Mouse (Mus musculus) thymus, adult 18-20 months (tissue): ENCODE results near the gene Pacrg.

Experiments used
- DNase-seq, 2 experiments: peaks; one replicate each; pipeline ENCODE4 v3.0.0; 2022; ENCODE audit warnings: mixed read lengths in 2 of 2

Gene Pacrg

DNA sequence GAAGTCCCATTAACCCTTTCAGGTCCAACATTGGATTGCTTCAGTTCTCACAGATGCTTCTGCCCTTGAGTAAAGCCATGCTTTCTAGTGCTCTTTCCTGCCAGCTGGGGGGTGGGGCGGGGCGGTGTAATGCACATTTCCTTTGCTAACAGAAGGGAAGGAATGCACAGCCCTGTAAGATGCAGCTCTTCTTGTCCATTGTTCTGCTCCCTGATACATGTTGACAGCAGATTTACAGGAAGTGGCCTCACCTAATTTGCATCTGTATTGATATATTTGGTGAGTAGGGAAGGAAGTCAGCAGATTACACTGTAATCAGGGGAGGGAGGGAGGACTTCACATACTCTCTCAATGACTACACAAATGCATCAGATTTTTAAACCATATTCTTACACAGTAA, 100.0 kb downstream of the Pacrg start:
- DNase-seq, result no peak

DNA sequence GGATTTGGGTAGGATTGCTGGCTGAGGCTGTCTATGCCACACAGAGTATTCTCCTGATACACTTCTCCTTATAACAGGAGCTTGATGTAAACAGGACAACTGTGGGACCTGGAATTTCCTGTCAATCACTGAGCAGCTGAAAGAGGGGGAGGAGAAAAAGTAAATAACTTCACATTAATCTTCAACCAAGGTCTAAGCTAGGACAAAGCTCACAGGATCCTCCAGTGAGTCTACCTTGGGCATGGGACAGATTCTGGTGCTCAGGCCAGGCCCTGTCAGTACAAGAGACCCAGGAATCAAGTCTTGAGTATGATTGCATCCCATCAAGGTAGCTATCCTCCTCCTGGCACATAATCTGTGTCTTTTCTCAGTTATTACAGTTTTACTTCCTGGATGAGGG, 102.1 kb downstream of the Pacrg start:
- no peak for DNase-seq

DNA sequence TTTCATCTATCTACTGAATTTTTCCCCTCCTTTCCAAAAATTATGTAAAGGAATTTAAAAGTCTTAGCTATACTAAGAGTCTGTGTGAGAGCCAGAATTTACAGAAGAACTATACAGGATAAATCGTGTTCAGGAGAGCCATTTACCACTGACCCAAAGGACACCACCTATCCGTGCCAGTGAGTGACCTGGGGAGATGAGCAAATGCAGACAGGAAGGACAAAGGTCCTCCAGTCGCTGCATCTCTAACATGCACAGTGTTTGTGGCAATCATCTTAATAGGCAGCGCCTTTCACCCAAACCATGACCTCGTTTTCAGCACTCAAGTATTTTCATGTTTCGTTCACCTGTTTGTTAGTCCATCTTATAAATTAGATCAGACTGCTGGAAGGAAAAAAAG, 105.4 kb downstream of the Pacrg start:
- DNase-seq, result no peak

- no peak for DNase-seq
Observed at GRCm38 (mm10) chr17:10732303-10733048, 107.6 kb downstream of the Pacrg start.

DNA sequence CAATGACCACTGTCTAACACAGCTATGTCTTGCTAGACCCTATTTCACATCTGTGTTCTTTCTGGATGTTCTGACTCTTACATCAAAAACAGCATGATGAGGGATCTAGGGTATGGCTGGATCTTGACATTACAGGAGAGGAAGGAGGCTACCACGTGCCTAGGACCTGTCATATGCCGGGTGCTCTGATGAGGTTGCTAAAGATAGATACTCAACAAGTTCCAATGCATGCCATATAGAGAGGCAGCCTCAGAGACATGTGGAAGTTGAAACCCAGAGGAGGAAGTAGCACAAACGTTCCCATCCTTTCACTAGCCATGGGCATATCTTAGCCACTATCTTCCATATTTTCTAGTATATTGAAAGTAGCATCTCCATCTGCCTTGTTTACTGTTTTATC, 115.3 kb downstream of the Pacrg start:
- DNase-seq, result no peak

- no peak for DNase-seq
Observed at GRCm38 (mm10) chr17:10721562-10721961, 118.5 kb downstream of the Pacrg start.

GRCm38 (mm10) chr17:10717148-10717547, 123.0 kb downstream of the Pacrg start:
- no peak for DNase-seq

- no peak for DNase-seq
Observed at GRCm38 (mm10) chr17:10702781-10703180, 137.3 kb downstream of the Pacrg start.

GRCm38 (mm10) chr17:10698041-10698440, 142.1 kb downstream of the Pacrg start:
- DNase-seq, result no peak

GRCm38 (mm10) chr17:10695421-10695820, 144.7 kb downstream of the Pacrg start:
- no peak for DNase-seq

- no peak for DNase-seq
Observed at GRCm38 (mm10) chr17:10677098-10677497, 163.0 kb downstream of the Pacrg start.

- no peak for DNase-seq
Observed at GRCm38 (mm10) chr17:10675536-10675935, 164.6 kb downstream of the Pacrg start.

GRCm38 (mm10) chr17:10675048-10675447, 165.1 kb downstream of the Pacrg start:
- no peak for DNase-seq

- no peak for DNase-seq
Observed at GRCm38 (mm10) chr17:10661294-10661693, 178.8 kb downstream of the Pacrg start.

- DNase-seq, result no peak
Observed at GRCm38 (mm10) chr17:10643604-10644003, 196.5 kb downstream of the Pacrg start.

GRCm38 (mm10) chr17:10639816-10640215, 200.3 kb downstream of the Pacrg start:
- no peak for DNase-seq

DNA sequence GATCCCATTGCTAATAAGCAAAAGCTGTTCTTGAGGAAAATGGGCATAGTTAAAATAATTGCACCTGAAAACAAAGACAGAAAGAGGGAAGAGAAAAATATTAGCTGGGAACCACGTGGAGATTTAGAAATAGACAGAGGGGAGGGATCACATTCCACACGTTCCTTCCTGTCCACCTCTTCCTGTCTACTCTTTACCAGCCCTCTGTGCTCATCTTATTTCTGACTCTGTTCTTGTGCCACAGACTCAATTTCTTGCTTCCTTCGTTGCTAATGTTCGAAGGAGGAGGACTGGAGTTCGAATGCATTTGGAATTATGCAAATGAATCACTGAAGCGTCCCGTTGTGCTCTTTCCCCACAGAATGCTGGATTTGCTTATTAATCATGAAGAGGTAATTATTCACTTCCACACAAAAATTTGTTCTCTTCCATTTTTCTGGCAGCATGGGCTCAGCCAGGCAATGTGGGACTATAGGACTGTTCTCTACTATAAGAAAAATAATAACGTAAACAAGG, 204.1 kb downstream of the Pacrg start:
- no peak for DNase-seq

DNA sequence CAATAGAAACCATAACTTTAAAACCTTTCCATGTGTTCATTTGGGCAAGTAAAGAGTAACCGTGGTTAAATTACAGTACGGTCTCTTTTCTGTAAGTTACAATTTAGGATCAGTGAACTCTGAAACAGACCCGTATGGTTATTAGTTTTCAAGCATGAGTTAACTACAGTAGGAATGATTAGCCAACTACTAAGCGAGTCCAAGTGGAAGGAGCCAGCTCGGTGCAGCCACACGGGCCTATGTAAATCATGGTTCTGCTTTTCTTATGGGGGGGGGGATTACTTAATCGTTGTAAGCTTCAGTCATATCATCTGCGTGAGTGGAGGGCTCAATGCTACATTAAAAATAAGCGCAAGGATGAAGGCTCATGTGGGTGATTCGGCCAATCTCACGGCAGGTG, 204.6 kb downstream of the Pacrg start:
- DNase-seq, result no peak

- DNase-seq, result no peak
Observed at GRCm38 (mm10) chr17:10635046-10635445, 205.1 kb downstream of the Pacrg start.

GRCm38 (mm10) chr17:10633769-10634168, 206.3 kb downstream of the Pacrg start:
- DNase-seq, result no peak

DNA sequence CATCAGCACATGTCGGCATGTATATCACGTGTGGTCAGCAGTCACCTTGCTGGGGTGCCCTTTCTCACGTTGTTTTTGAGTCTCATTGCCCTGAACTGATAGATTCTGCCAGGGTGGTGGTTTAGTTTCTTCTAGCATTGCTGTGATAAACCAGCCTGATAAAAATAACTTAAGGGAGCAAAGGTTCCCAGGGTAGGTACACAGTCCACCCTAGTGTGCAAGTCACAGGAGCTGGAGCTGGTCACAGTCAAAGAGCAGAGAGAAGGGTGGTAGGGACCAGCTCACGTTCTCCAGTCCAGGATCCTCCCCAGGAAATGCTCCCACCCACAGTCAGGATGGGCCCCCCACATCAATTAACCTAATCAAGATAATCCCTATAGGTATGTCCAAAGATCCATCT, 211.9 kb downstream of the Pacrg start:
- DNase-seq, result no peak

DNA sequence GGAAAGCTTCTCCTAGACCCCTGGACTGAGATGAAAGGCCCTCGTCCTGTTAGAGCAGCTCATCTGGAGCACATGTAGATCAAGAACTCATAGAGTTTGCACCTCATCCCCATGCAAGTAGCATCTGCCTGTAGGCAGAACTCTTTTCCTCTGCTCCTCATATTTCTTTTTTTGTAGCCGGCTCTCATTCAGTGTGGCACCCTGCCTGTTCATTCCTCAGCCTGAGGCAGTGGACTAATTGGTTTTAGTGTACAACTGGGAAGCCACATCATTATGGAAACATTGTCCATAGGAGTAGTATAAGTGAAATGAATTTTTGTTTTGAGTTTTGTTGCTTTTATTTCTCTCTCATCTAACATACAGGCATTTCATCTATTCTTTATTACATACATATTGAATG, 212.6 kb downstream of the Pacrg start:
- no peak for DNase-seq

DNA sequence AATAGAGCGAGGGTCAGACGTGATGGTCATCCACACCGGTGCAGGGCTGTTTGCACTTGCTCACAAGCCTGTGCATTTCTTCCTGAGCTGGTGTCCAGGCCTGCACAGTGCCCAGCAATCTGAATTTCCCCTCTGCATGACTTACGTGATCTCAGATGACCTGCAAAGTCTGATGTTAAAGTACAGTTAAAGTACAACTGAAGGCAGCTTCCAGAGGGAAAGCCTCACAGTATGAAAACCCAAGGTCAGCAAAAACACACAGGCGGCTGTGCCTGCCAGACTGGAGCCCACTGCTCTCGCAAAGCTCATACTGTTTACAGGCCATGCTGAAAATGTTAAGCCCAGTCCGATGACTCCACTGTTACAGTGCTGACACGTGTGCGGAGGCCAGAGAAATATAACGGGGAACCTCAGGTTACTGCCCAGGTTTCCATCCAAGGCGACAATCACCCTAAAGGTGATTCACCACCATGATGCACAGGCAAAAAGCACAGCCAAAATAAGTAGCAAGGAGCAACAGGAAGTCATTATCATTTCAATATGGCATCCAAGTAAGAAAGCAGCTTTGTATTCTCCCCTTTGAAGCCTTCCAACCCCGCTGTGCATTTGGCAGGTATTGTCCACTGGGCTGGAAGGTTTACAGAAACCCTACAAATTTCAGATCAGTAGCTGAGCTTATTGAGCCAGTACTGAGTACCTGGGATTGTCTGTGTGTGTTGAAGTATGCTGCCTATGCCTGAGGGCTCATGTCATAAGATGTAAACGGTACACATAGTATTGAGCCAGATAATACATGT, 213.6 kb downstream of the Pacrg start:
- DNase-seq, result no peak
